Mouse (Mus musculus): ENCODE measurements at regions not wholly inside any gene's neighbourhood (a gene's known extent, or its start where the extent isn't known, plus 50 kb on each side); places are given as distances from the start of the nearest gene placed in this dataset.
"Not testable (repeated sequence)": the region's sequence is repeated elsewhere in the genome, so short reads cannot be mapped to it uniquely, and the experiment has no call there.

GRCm38 (mm10) chr8:90046779-90047178, 301.4 kb downstream of the Tox3 start:
- no peak for DNase-seq

GRCm38 (mm10) chr8:90036436-90036835, 311.7 kb downstream of the Tox3 start:
- no peak for DNase-seq

- no peak for DNase-seq
Observed at GRCm38 (mm10) chr8:90032572-90032971, 315.6 kb downstream of the Tox3 start.

- DNase-seq, result no peak
Observed at GRCm38 (mm10) chr8:90031220-90031619, 316.9 kb downstream of the Tox3 start.

- DNase-seq, result not testable (repeated sequence)
Observed at GRCm38 (mm10) chr8:90017958-90018357, 330.2 kb downstream of the Tox3 start.

GRCm38 (mm10) chr8:90013755-90014154, 334.4 kb downstream of the Tox3 start:
- DNase-seq, result no peak

- DNase-seq, result no peak
Observed at GRCm38 (mm10) chr8:90011682-90012409, 336.3 kb downstream of the Tox3 start.

- no peak for DNase-seq
Observed at GRCm38 (mm10) chr8:90009431-90009830, 338.7 kb downstream of the Tox3 start.

GRCm38 (mm10) chr8:90000899-90001640, 347.1 kb downstream of the Tox3 start:
- peak; percentile 8 to 51 for DNase-seq

- DNase-seq, result no peak
Observed at GRCm38 (mm10) chr8:89993743-89994142, 354.4 kb downstream of the Tox3 start.

- DNase-seq, result no peak
Observed at GRCm38 (mm10) chr8:89983859-89984258, 364.3 kb downstream of the Tox3 start.

- no peak for DNase-seq
Observed at GRCm38 (mm10) chr8:89982551-89982950, 365.6 kb downstream of the Tox3 start.

- no peak for DNase-seq
Observed at GRCm38 (mm10) chr8:89981320-89981719, 366.8 kb downstream of the Tox3 start.

GRCm38 (mm10) chr8:89980441-89980840, 367.7 kb downstream of the Tox3 start:
- DNase-seq, result no peak

- DNase-seq, result no peak
Observed at GRCm38 (mm10) chr8:89962799-89963198, 385.3 kb downstream of the Tox3 start.

- no peak for DNase-seq
Observed at GRCm38 (mm10) chr8:89957486-89957885, 390.7 kb downstream of the Tox3 start.

GRCm38 (mm10) chr8:89956482-89957020, 391.6 kb downstream of the Tox3 start:
- no peak for DNase-seq

GRCm38 (mm10) chr8:89938836-89939235, 409.3 kb downstream of the Tox3 start:
- no peak for DNase-seq

GRCm38 (mm10) chr8:89934521-89934920, 413.6 kb downstream of the Tox3 start:
- DNase-seq, result no peak

- DNase-seq, result no peak
Observed at GRCm38 (mm10) chr8:89926666-89927232, 421.4 kb downstream of the Tox3 start.

- peak; percentile 11 to 13 for DNase-seq
Observed at GRCm38 (mm10) chr8:89924697-89925096, 423.4 kb downstream of the Tox3 start.

GRCm38 (mm10) chr8:89914076-89914475, 434.1 kb downstream of the Tox3 start:
- no peak for DNase-seq

GRCm38 (mm10) chr8:89906200-89906599, 441.9 kb downstream of the Tox3 start:
- no peak for DNase-seq

- DNase-seq, result no peak
Observed at GRCm38 (mm10) chr8:89905588-89905987, 442.6 kb downstream of the Tox3 start.

Measured in spleen, adult 18-20 months (tissue).